20 mouse cellular contexts compared by ENCODE assay signal in genomic region chr5:53976497-53976896, GRCm38 (mm10). TPM values are rescaled to one million over a fixed set of nuclear protein-coding genes. Genes with fewer than 3 reads are reported as not detected.
A peak's percentile ranks its signal among the peaks of the same experiment; 100 is the strongest.
DNase-seq lines count a peak whose midpoint lies in the region; ATAC-seq and TF ChIP-seq lines count a peak whose summit lies in the region.
"Had no signal": no experiment of that assay in that cellular context is flagged by ENCODE, and none has a peak within 500 bp of the region (broad histone marks: within the 10 kb centered on the region; RNA-seq: fewer than 3 reads in every experiment).

No protein-coding gene starts in this region.

- H3K9ac ChIP-seq in intestine, embryonic 14.5 days (ENCODE audit: low read length): no peak overlapping the region
- H3K9ac ChIP-seq in intestine, postnatal 0 days (ENCODE audit: low read depth, low read length): no peak overlapping the region
- no peak overlapping the region for H3K9ac ChIP-seq in CH12.LX (ENCODE audit: insufficient read depth, low read depth)
- H3K9ac ChIP-seq in lung, postnatal 0 days (replicated peaks; ENCODE audit: low read depth): no peak overlapping the region
- H3K9ac ChIP-seq: forebrain, embryonic 12.5 days; hindbrain, embryonic 12.5 days had no signal

- H3K79me2 ChIP-seq in CH12.LX (replicated peaks; ENCODE audit: control insufficient read depth, extremely low read depth, insufficient read depth, poor library complexity, severe bottlenecking): no peaks in the 10 kb centered on the region

- DNase-seq in frontal cortex, postnatal 14 days (ENCODE audit: low spot score in 2 of 2): no peak
- peak; percentile 37 for DNase-seq in intestine, embryonic 14.5 days (ENCODE audit: low spot score)
- no peak for DNase-seq in CH12.LX (ENCODE audit: extremely low read depth)
- DNase-seq in kidney, adult 11 months: no peak
- no peak for DNase-seq in lung, postnatal 0 days (ENCODE audit: low spot score)
- DNase-seq: adrenal gland, postnatal 14 days; cerebellum, adult 18-20 months; cerebellum, postnatal 10 days; heart, postnatal 10 days; heart, postnatal 4 days had no signal

- WGBS in intestine, embryonic 14.5 days: 85% methylated on average over 16 of the region's 16 CpGs
- WGBS in intestine, postnatal 0 days: 83% methylated on average over 16 of the region's 16 CpGs
- WGBS in lung, postnatal 0 days: 79% methylated on average over 16 of the region's 16 CpGs

- H3K9me3 ChIP-seq in intestine, embryonic 14.5 days (ENCODE audit: control insufficient read depth, low read length): no peaks in the 10 kb centered on the region
- no peaks in the 10 kb centered on the region for H3K9me3 ChIP-seq in intestine, postnatal 0 days (ENCODE audit: control insufficient read depth)
- no peaks in the 10 kb centered on the region for H3K9me3 ChIP-seq in CH12.LX (replicated peaks; ENCODE audit: low read length)
- no peaks in the 10 kb centered on the region for H3K9me3 ChIP-seq in lung, postnatal 0 days (ENCODE audit: low read length)
- H3K9me3 ChIP-seq: forebrain, embryonic 12.5 days; hindbrain, embryonic 12.5 days had no signal

- H3K4me3 ChIP-seq in intestine, embryonic 14.5 days (ENCODE audit: low read depth, low read length): no peak overlapping the region
- H3K4me3 ChIP-seq in intestine, postnatal 0 days (ENCODE audit: low read depth, low read length): no peak overlapping the region
- H3K4me3 ChIP-seq in CH12.LX (replicated peaks in 1 of 3; ENCODE audit: low read depth in 2 of 3, low read length in 2 of 3, poor library complexity in 1 of 3): peak overlapping the region in 1 of 3 experiments; percentile 28
- H3K4me3 ChIP-seq in lung, postnatal 0 days (ENCODE audit: low read depth, low read length): no peak overlapping the region
- H3K4me3 ChIP-seq: forebrain, embryonic 12.5 days; hindbrain, embryonic 12.5 days had no signal

- no peak for TF ChIP-seq RAD21 in CH12.LX (IDR thresholded peaks at IDR 0.05; ENCODE audit: low read depth, low read length)

- ATAC-seq in frontal cortex, adult (ENCODE audit: low TSS enrichment): peak; percentile 62; the same call in 1 of the 2 replicates
- ATAC-seq in intestine, embryonic 14.5 days (replicated peaks; ENCODE audit: low FRiP score, low TSS enrichment, low read depth): no peak
- ATAC-seq in intestine, postnatal 0 days: no peak
- ATAC-seq in neutrophil, adult 5-6 weeks (ENCODE audit: extremely low read depth, insufficient number of reproducible peaks, low FRiP score, poor library complexity, severe bottlenecking): peak; percentile 1; the same call in 1 of the 2 replicates
- ATAC-seq in lung, postnatal 0 days: no peak
- ATAC-seq: activated CD4-positive, CD25-positive, alpha-beta regulatory T cell, adult 4 months; forebrain, embryonic 16.5 days; hindbrain, embryonic 16.5 days; inflammation-experienced regulatory T-cells, adult 6 months; Patski had no signal

- H3K4me1 ChIP-seq in intestine, embryonic 14.5 days (replicated peaks; ENCODE audit: control insufficient read depth, insufficient read depth, low read length): no peaks in the 10 kb centered on the region
- H3K4me1 ChIP-seq in intestine, postnatal 0 days (replicated peaks; ENCODE audit: control insufficient read depth, insufficient read depth, low read length): no peaks in the 10 kb centered on the region
- peaks cover 0 to 5% of the 10 kb centered on the region in 2 experiments; a peak in 2 of 4 replicates for H3K4me1 ChIP-seq in CH12.LX (ENCODE audit: control insufficient read depth in 1 of 2, insufficient read depth in 2 of 2)
- no peaks in the 10 kb centered on the region for H3K4me1 ChIP-seq in lung, postnatal 0 days (ENCODE audit: insufficient read depth, low read depth, low read length)
- H3K4me1 ChIP-seq: forebrain, embryonic 12.5 days; hindbrain, embryonic 12.5 days had no signal

- dilution Hi-C loops in CH12.LX (cut with MboI; ENCODE audit: extremely low pct_ligation_motif_present, extremely low pct_unique_long_range_greater_than_20kb, low sequenced_read_pairs): no loop called here

- H3K27me3 ChIP-seq in intestine, embryonic 14.5 days (replicated peaks; ENCODE audit: control insufficient read depth, insufficient read depth, low read length): no peaks in the 10 kb centered on the region
- no peaks in the 10 kb centered on the region for H3K27me3 ChIP-seq in intestine, postnatal 0 days (replicated peaks; ENCODE audit: control insufficient read depth, insufficient read depth, low read length)
- no peaks in the 10 kb centered on the region for H3K27me3 ChIP-seq in CH12.LX (replicated peaks)
- H3K27me3 ChIP-seq in lung, postnatal 0 days (replicated peaks; ENCODE audit: insufficient read depth, low read length): no peaks in the 10 kb centered on the region
- H3K27me3 ChIP-seq: forebrain, embryonic 12.5 days; hindbrain, embryonic 12.5 days had no signal

- no peak for TF ChIP-seq CTCF in intestine, postnatal 0 days (IDR thresholded peaks at IDR 0.05; ENCODE audit: low read depth)
- no peak for TF ChIP-seq CTCF in CH12.LX (conservative IDR thresholded peaks at IDR 0.05 in 1 of 2, IDR thresholded peaks at IDR 0.05 in 1 of 2; ENCODE audit: low read depth in 2 of 2, low read length in 2 of 2)
- no peak for TF ChIP-seq CTCF in lung, postnatal 0 days (IDR thresholded peaks at IDR 0.05)

- no peak for TF ChIP-seq POLR2A in CH12.LX (IDR thresholded peaks at IDR 0.05; ENCODE audit: low read depth, low read length)

- TF ChIP-seq EP300 in CH12.LX (IDR thresholded peaks at IDR 0.05; ENCODE audit: low read length): no peak
- no peak for TF ChIP-seq EP300 in lung, postnatal 0 days (IDR thresholded peaks at IDR 0.05)

- H3K4me2 ChIP-seq in intestine, embryonic 14.5 days (ENCODE audit: low read length): no peak overlapping the region
- no peak overlapping the region for H3K4me2 ChIP-seq in intestine, postnatal 0 days (replicated peaks; ENCODE audit: low read depth)
- H3K4me2 ChIP-seq in CH12.LX (ENCODE audit: insufficient read depth, low read depth, poor library complexity, severe bottlenecking): peak overlapping the region; percentile 81
- no peak overlapping the region for H3K4me2 ChIP-seq in lung, postnatal 0 days (replicated peaks; ENCODE audit: low read depth, low read length)
- H3K4me2 ChIP-seq: forebrain, embryonic 12.5 days; hindbrain, embryonic 12.5 days had no signal

- H3K27ac ChIP-seq in intestine, embryonic 14.5 days (ENCODE audit: low read depth): no peak overlapping the region
- no peak overlapping the region for H3K27ac ChIP-seq in intestine, postnatal 0 days (ENCODE audit: low read depth, low read length)
- no peak overlapping the region for H3K27ac ChIP-seq in CH12.LX (ENCODE audit: insufficient read depth, low read depth)
- H3K27ac ChIP-seq in lung, postnatal 0 days (ENCODE audit: low read length): no peak overlapping the region
- H3K27ac ChIP-seq: forebrain, embryonic 12.5 days; hindbrain, embryonic 12.5 days had no signal

- in situ Hi-C loops in CH12.LX (cut with MboI; ENCODE audit: low pct_ligation_motif_present, low pct_unique_long_range_greater_than_20kb, low sequenced_read_pairs): no loop called here

- H3K36me3 ChIP-seq in intestine, embryonic 14.5 days (ENCODE audit: control insufficient read depth, insufficient read depth, low read length): no peaks in the 10 kb centered on the region
- H3K36me3 ChIP-seq in intestine, postnatal 0 days (ENCODE audit: control insufficient read depth, insufficient read depth): no peaks in the 10 kb centered on the region
- H3K36me3 ChIP-seq in CH12.LX (replicated peaks in 1 of 2; ENCODE audit: control insufficient read depth in 1 of 2, insufficient read depth in 1 of 2, low read length in 1 of 2): no peaks in the 10 kb centered on the region
- H3K36me3 ChIP-seq in lung, postnatal 0 days (ENCODE audit: insufficient read depth, low read length): no peaks in the 10 kb centered on the region
- H3K36me3 ChIP-seq: forebrain, embryonic 12.5 days; hindbrain, embryonic 12.5 days had no signal

TF ChIP-seq in CH12.LX, 34 proteins besides CTCF, POLR2A, EP300 and RAD21:
- TF ChIP-seq ELF1 (IDR thresholded peaks at IDR 0.05; ENCODE audit: low read depth, low read length): no peak
- TF ChIP-seq IRF4 (IDR thresholded peaks at IDR 0.05; ENCODE audit: low read depth, low read length): peak; percentile 59; the same call in 1 of the 2 replicates
- peak; percentile 95 for TF ChIP-seq BHLHE40 (IDR thresholded peaks at IDR 0.05; ENCODE audit: low read depth, low read length)
- no peak for TF ChIP-seq ZNF384 (IDR thresholded peaks at IDR 0.05; ENCODE audit: low read depth, low read length)
- TF ChIP-seq MAFK (IDR thresholded peaks at IDR 0.05; ENCODE audit: insufficient replicate concordance, low read length): no peak
- no peak for TF ChIP-seq SIN3A (IDR thresholded peaks at IDR 0.05; ENCODE audit: low read length)

RNA-seq across cellular contexts. Expression of gene Stim2, which starts 21.8 kb away (rescaled TPM):
- polyA plus RNA-seq in intestine, embryonic 14.5 days (2014; fragmentation: Nextera tagmentation; extraction: Ambion mirVana): 18.2 and 19.9 TPM in 2 replicates
- polyA plus RNA-seq in intestine, postnatal 0 days (2015; fragmentation: Nextera tagmentation; extraction: Ambion mirVana): 13.9 and 14.1 TPM in 2 replicates
- 12.3 and 16.8 TPM in 2 replicates for total RNA-seq in CH12.LX (2012; rRNA removed)
- total RNA-seq in CH12.LX (2014; rRNA removed): 21.5 and 22.8 TPM in 2 replicates
- 12.3 and 18.2 TPM in 2 replicates for polyA plus RNA-seq in CH12.LX (2012; ENCODE audit: insufficient read length, low read depth)
- 45.9 and 59.3 TPM in 2 replicates for total RNA-seq in neutrophil, adult 5-6 weeks (2017)
- polyA plus RNA-seq in lung, postnatal 0 days (2015; fragmentation: Nextera tagmentation; extraction: Ambion mirVana): 20.3 and 22.7 TPM in 2 replicates

Comparison
In these comparisons a context has a peak if more than half of its experiments do, and no peak if none do; other contexts are left out.
1. ATAC-seq: peak in frontal cortex, adult (single experiment) and neutrophil, adult 5-6 weeks (single experiment); none in intestine, embryonic 14.5 days (single experiment), intestine, postnatal 0 days (single experiment) and lung, postnatal 0 days (single experiment).